Mouse (Mus musculus) c-Kit-negative CD71-positive TER-119-positive erythroid progenitor cells, embryonic 14.5 days (primary cell): ENCODE results near the gene Rrh.
"Not testable (repeated sequence)": the region's sequence is repeated elsewhere in the genome, so short reads cannot be mapped to it uniquely, and the experiment has no call there.

Source experiments
- DNase-seq: peaks from one replicate; pipeline ENCODE4 v3.0.0-alpha.2; 2013; ENCODE audit warnings: low read depth, low spot score

Gene Rrh

GRCm38 (mm10) chr3:129782746-129783145 is 39.6 kb downstream of the Rrh start:
- DNase-seq, result no peak

- no peak for DNase-seq
These were observed 41.0 kb downstream of the Rrh start for GRCm38 (mm10) chr3:129781435-129781834.

GRCm38 (mm10) chr3:129771210-129771609 is 51.2 kb downstream of the Rrh start:
- no peak for DNase-seq

- DNase-seq, result no peak
These were observed 55.2 kb downstream of the Rrh start for GRCm38 (mm10) chr3:129766971-129767794.

GRCm38 (mm10) chr3:129766106-129766505 is 56.3 kb downstream of the Rrh start:
- DNase-seq, result no peak

GRCm38 (mm10) chr3:129757599-129757998 is 64.8 kb downstream of the Rrh start:
- DNase-seq, result not testable (repeated sequence)

- no peak for DNase-seq
These were observed 67.5 kb downstream of the Rrh start, which contains the start of gene Egf for GRCm38 (mm10) chr3:129754650-129755604. Gene Egf, minus strand, starts transcription at chr3:129755316.
